Mouse (Mus musculus) E14TG2a.4 (cell line): ENCODE results near the gene Ube2dnl2.

ENCODE experiments used
- CTCF ChIP-seq: conservative IDR thresholded peaks from 2 replicates; pipeline ENCODE4 v1.5.1; 2014; ENCODE audit warnings: low read length
- NANOG ChIP-seq: IDR thresholded peaks from 2 replicates; pipeline ENCODE4 v1.6.1; 2014; ENCODE audit warnings: borderline replicate concordance, low read length, mixed read lengths
- POU5F1 ChIP-seq: IDR thresholded peaks from 2 replicates; pipeline ENCODE4 v1.6.1; 2014; ENCODE audit warnings: low read length, borderline replicate concordance

DNA sequence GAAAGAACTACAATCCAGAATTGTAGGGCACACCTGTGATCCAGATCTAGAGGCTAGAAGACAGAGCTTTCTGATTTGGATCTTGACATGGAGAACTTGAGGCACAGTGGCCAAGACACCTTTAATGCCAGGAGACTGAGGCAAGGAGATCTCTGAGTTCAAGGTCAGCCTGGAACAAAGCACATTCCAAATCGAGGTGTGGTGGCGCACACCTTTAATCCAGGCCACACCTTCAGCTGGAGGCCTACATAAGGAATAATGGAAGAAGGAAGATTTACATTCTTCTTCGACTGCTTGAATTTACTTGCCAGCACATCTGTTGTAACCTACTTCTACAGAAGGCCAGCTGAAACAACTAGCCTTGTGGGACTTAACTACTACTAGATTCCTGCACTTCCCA, 9.9 kb upstream of the Ube2dnl2 start:
- no peak for TF ChIP-seq CTCF
- no peak for TF ChIP-seq POU5F1
- no peak for TF ChIP-seq NANOG
